Mouse (Mus musculus): ENCODE results near the gene Commd2.

Commd2 gene

GRCm38 (mm10) chr3:57615652-57616051, 35.9 kb downstream of the Commd2 start:
- DNase-seq (ENCODE audit: low read depth): no peak

- DNase-seq (ENCODE audit: low read depth): peak; percentile 31
These were observed 39.0 kb downstream of the Commd2 start for GRCm38 (mm10) chr3:57612430-57612997.

- no peak for DNase-seq (ENCODE audit: low read depth)
These were observed 39.7 kb downstream of the Commd2 start for GRCm38 (mm10) chr3:57611776-57612175.

GRCm38 (mm10) chr3:57604618-57605015, 46.9 kb downstream of the Commd2 start:
- DNase-seq (ENCODE audit: low read depth): no peak

- DNase-seq (ENCODE audit: low read depth): no peak
These were observed 47.5 kb downstream of the Commd2 start for GRCm38 (mm10) chr3:57603891-57604617.

GRCm38 (mm10) chr3:57602610-57603009, 48.9 kb downstream of the Commd2 start:
- DNase-seq (ENCODE audit: low read depth): no peak

- no peak for DNase-seq (ENCODE audit: low read depth)
These were observed 54.9 kb downstream of the Commd2 start for GRCm38 (mm10) chr3:57596566-57596965.

- DNase-seq (ENCODE audit: low read depth): no peak
These were observed 56.0 kb downstream of the Commd2 start for GRCm38 (mm10) chr3:57595506-57595905.
